Mouse (Mus musculus) hindbrain, postnatal 0 days (tissue): ENCODE measurements around the gene Asic4. TPM values are rescaled to one million over a fixed set of nuclear protein-coding genes. Genes with fewer than 3 reads are reported as not detected.
A peak's percentile ranks its signal among the peaks of the same experiment; 100 is the strongest.

Source experiments
- ATAC-seq: fragments of 200-750 bp; cut with Nextera tagmentation; 2 replicates; pipeline ENCODE4 v1.8.0; 2017; ENCODE audit warnings: mild to moderate bottlenecking, moderate TSS enrichment, moderate library complexity
- DNase-seq: peaks from one replicate; pipeline ENCODE4 v3.0.0-alpha.2; 2015; ENCODE audit warnings: low spot score
- H3K27ac ChIP-seq: fragments of 300-500 bp; sonication (generic); 2 replicates; pipeline ENCODE4 v1.5.1; 2014; ENCODE audit warnings: mild to moderate bottlenecking
- H3K27me3 ChIP-seq: fragments of 300-500 bp; sonication (generic); 2 replicates; pipeline ENCODE4 v1.6.1; 2014; ENCODE audit warnings: low read length, mixed read lengths; ENCODE audit not compliant: insufficient read depth
- H3K36me3 ChIP-seq: fragments of 300-500 bp; sonication (generic); 2 replicates; pipeline ENCODE4 v1.6.1; 2014; ENCODE audit warnings: low read length, mixed read lengths; ENCODE audit not compliant: insufficient read depth
- H3K4me1 ChIP-seq: fragments of 300-500 bp; sonication (generic); 2 replicates; pipeline ENCODE4 v1.6.1; 2014; ENCODE audit warnings: antibody characterized with exemption, low read length, mixed read lengths; ENCODE audit not compliant: insufficient read depth
- H3K4me2 ChIP-seq: fragments of 300-500 bp; sonication (generic); 2 replicates; pipeline ENCODE4 v1.6.1; 2014; ENCODE audit warnings: low read depth, mild to moderate bottlenecking, low read length, moderate library complexity, mixed read lengths
- H3K4me3 ChIP-seq: fragments of 300-500 bp; sonication (generic); 2 replicates; pipeline ENCODE4 v1.5.1; 2014; ENCODE audit warnings: low read length
- H3K9ac ChIP-seq: fragments of 300-500 bp; sonication (generic); replicated peaks from 2 replicates; pipeline ENCODE4 v1.6.1; 2014; ENCODE audit warnings: mild to moderate bottlenecking, low read length, moderate library complexity, mixed read lengths
- H3K9me3 ChIP-seq: fragments of 300-500 bp; sonication (generic); 2 replicates; pipeline ENCODE4 v1.6.1; 2016; ENCODE audit warnings: low read length, mixed read lengths
- CTCF ChIP-seq: IDR thresholded peaks from 2 replicates; pipeline ENCODE4 v1.5.1; 2016; ENCODE audit warnings: antibody characterized with exemption, control low read depth, low read depth
- WGBS: fragments of 180-500 bp; shearing (Covaris S2); extraction: QIAGEN DNeasy Blood & Tissue Kit; methylation state at CpG from one replicate; pipeline ENCODE4 v1.1.7; 2014; 5-methylcytosine and 5-hydroxymethylcytosine counted together
- polyA plus RNA-seq: library from polyadenylated mRNA; unstranded; fragments of >200 nt; fragmentation: Nextera tagmentation; extraction: Ambion mirVana; gene quantifications from 2 replicates; pipeline ENCODE4 v1.2.1, GENCODE M21; 2015
- total RNA-seq: library from RNA; depleted of rRNA; stranded (reverse); fragments of >200 nt; gene quantifications from 2 replicates; pipeline ENCODE4 v1.2.3, GENCODE M21; 2014

Asic4 gene
- total and polyA plus RNA-seq, 2 experiments from 2014 or later, result 21.0 to 74.1 TPM

GRCm38 (mm10) chr1:75455948-75456347 lies 5.7 kb downstream of the Asic4 start:
- TF ChIP-seq CTCF, result no peak
- Histone ChIP-seq H3K4me2 (no peak overlapping the region), H3K4me3 (no peak overlapping the region), H3K27ac (no peak overlapping the region), H3K27me3 (peaks cover 4% of the 10 kb centered on the region; the same call in 1 of the 2 replicates), H3K9me3 (no peaks in the 10 kb centered on the region), H3K4me1 (peaks cover 14% of the 10 kb centered on the region), H3K9ac (no peak overlapping the region), H3K36me3 (no peaks in the 10 kb centered on the region)
- DNase-seq, result peak; percentile 35
- WGBS, result 13% methylated on average over 5 of the region's 5 CpGs
- ATAC-seq, result 0 out of 2 replicates have a peak, but pooled peaks have one; percentile 39

- Histone ChIP-seq H3K9ac (no peak overlapping the region), H3K27ac (no peak overlapping the region), H3K36me3 (no peaks in the 10 kb centered on the region), H3K27me3 (0 out of 2 replicates have a peak, but pooled peaks cover 4% of the 10 kb centered on the region), H3K9me3 (no peaks in the 10 kb centered on the region), H3K4me3 (no peak overlapping the region), H3K4me1 (peaks cover 14% of the 10 kb centered on the region), H3K4me2 (no peak overlapping the region)
- 14% methylated on average over 14 of the region's 14 CpGs for WGBS
- TF ChIP-seq CTCF, result peak; percentile 61
- ATAC-seq (no peak), DNase-seq (peak; percentile 50)
Measured at GRCm38 (mm10) chr1:75456746-75457564, 6.7 kb downstream of the Asic4 start.

GRCm38 (mm10) chr1:75457710-75458024 lies 7.4 kb downstream of the Asic4 start:
- 0 out of 2 replicates have a peak, but pooled peaks have one; percentile 2 for ATAC-seq
- 0 out of 2 replicates have a peak, but pooled peaks cover 4% of the 10 kb centered on the region for H3K27me3 ChIP-seq
- H3K4me3 ChIP-seq, result no peak overlapping the region
- no peaks in the 10 kb centered on the region for H3K36me3 ChIP-seq
- no peak for TF ChIP-seq CTCF
- no peaks in the 10 kb centered on the region for H3K9me3 ChIP-seq
- 17% methylated on average over 8 of the region's 10 CpGs for WGBS
- no peak for DNase-seq
- peaks cover 14% of the 10 kb centered on the region for H3K4me1 ChIP-seq
- H3K9ac ChIP-seq, result no peak overlapping the region
- 0 out of 2 replicates have a peak overlapping the region, but pooled peaks have one; percentile 49 for H3K4me2 ChIP-seq
- H3K27ac ChIP-seq, result no peak overlapping the region

GRCm38 (mm10) chr1:75458025-75458788 lies 8.0 kb downstream of the Asic4 start:
- peak; percentile 48 for ATAC-seq
- Histone ChIP-seq H3K4me3 (peak overlapping the region; percentile 20), H3K4me1 (peaks cover 14% of the 10 kb centered on the region), H3K9ac (0 out of 2 replicates have a peak overlapping the region, but pooled peaks have one; percentile 38), H3K27me3 (0 out of 2 replicates have a peak, but pooled peaks cover 4% of the 10 kb centered on the region), H3K27ac (no peak overlapping the region; the same call in 1 of the 2 replicates), H3K9me3 (no peaks in the 10 kb centered on the region), H3K4me2 (peak overlapping the region; percentile 49), H3K36me3 (no peaks in the 10 kb centered on the region)
- 5% methylated on average over 40 of the region's 42 CpGs for WGBS
- no peak for TF ChIP-seq CTCF
- DNase-seq, result peak; percentile 55

- peak; percentile 61 for DNase-seq
- ATAC-seq, result no peak
- Histone ChIP-seq H3K4me1 (peaks cover 14% of the 10 kb centered on the region), H3K4me3 (peak overlapping the region; percentile 20), H3K36me3 (no peaks in the 10 kb centered on the region), H3K4me2 (peak overlapping the region; percentile 49), H3K27me3 (0 out of 2 replicates have a peak, but pooled peaks cover 4% of the 10 kb centered on the region), H3K27ac (no peak overlapping the region; the same call in 1 of the 2 replicates), H3K9me3 (no peaks in the 10 kb centered on the region), H3K9ac (0 out of 2 replicates have a peak overlapping the region, but pooled peaks have one; percentile 38)
- WGBS, result 11% methylated on average over 23 of the region's 23 CpGs
- TF ChIP-seq CTCF, result no peak
Measured at GRCm38 (mm10) chr1:75458789-75459684, 8.8 kb downstream of the Asic4 start.

- TF ChIP-seq CTCF, result no peak
- ATAC-seq (no peak), DNase-seq (no peak)
- no peak overlapping the region for H3K27ac ChIP-seq
- 59% methylated on average over 7 of the region's 7 CpGs for WGBS
- no peak overlapping the region for H3K4me2 ChIP-seq
- H3K4me3 ChIP-seq, result no peak overlapping the region
- no peak overlapping the region for H3K9ac ChIP-seq
- H3K4me1 ChIP-seq, result peaks cover 14% of the 10 kb centered on the region
- H3K36me3 ChIP-seq, result no peaks in the 10 kb centered on the region
- no peaks in the 10 kb centered on the region for H3K9me3 ChIP-seq
- 0 out of 2 replicates have a peak, but pooled peaks cover 4% of the 10 kb centered on the region for H3K27me3 ChIP-seq
Measured at GRCm38 (mm10) chr1:75460297-75460696, 10.1 kb downstream of the Asic4 start.
